Mouse (Mus musculus): ENCODE measurements around the gene Hif1an. TPM values are rescaled to one million over a fixed set of nuclear protein-coding genes. Genes with fewer than 3 reads are reported as not detected.
A peak's percentile ranks its signal among the peaks of the same experiment; 100 is the strongest.

The Hif1an gene
- polyA plus RNA-seq, 1 experiment, result 17.0 TPM

GRCm38 (mm10) chr19:44564006-44564405 lies 1.4 kb downstream of the Hif1an start:
- no peak overlapping the region for H3K27ac ChIP-seq (ENCODE audit: insufficient read depth, low read depth, low read length)
- DNase-seq, result no peak
- peaks cover 2% of the 10 kb centered on the region for H3K36me3 ChIP-seq (ENCODE audit: control insufficient read depth, insufficient read depth, low read length)
- H3K4me1 ChIP-seq (ENCODE audit: control insufficient read depth, insufficient read depth, low read length), result peaks cover 4% of the 10 kb centered on the region; the same call in 1 of the 2 replicates
- 88% methylated on average over 14 of the region's 14 CpGs for WGBS
- H3K4me3 ChIP-seq (ENCODE audit: insufficient read depth, low read depth, low read length), result no peak overlapping the region
- TF ChIP-seq POLR2A (IDR thresholded peaks at IDR 0.05; ENCODE audit: low read depth, low read length), result no peak
- TF ChIP-seq CTCF (conservative IDR thresholded peaks at IDR 0.05; ENCODE audit: insufficient read depth, insufficient read length, low read depth, low read length), result no peak
- H3K27me3 ChIP-seq (replicated peaks; ENCODE audit: control insufficient read depth, insufficient read depth, low read length), result no peaks in the 10 kb centered on the region

GRCm38 (mm10) chr19:44567763-44568162 lies 5.1 kb downstream of the Hif1an start:
- peaks cover 4% of the 10 kb centered on the region; the same call in 1 of the 2 replicates for H3K4me1 ChIP-seq (ENCODE audit: control insufficient read depth, insufficient read depth, low read length)
- WGBS, result 61% methylated on average over 3 of the region's 3 CpGs
- peak; percentile 48 for DNase-seq
- H3K36me3 ChIP-seq (ENCODE audit: control insufficient read depth, insufficient read depth, low read length), result peaks cover 7% of the 10 kb centered on the region
- no peak overlapping the region for H3K4me3 ChIP-seq (ENCODE audit: insufficient read depth, low read depth, low read length)
- no peak for TF ChIP-seq POLR2A (IDR thresholded peaks at IDR 0.05; ENCODE audit: low read depth, low read length)
- TF ChIP-seq CTCF (conservative IDR thresholded peaks at IDR 0.05; ENCODE audit: insufficient read depth, insufficient read length, low read depth, low read length), result no peak
- no peaks in the 10 kb centered on the region for H3K27me3 ChIP-seq (replicated peaks; ENCODE audit: control insufficient read depth, insufficient read depth, low read length)
- H3K27ac ChIP-seq (ENCODE audit: insufficient read depth, low read depth, low read length), result no peak overlapping the region

GRCm38 (mm10) chr19:44576275-44576674 lies 13.6 kb downstream of the Hif1an start:
- H3K27ac ChIP-seq (ENCODE audit: insufficient read depth, low read depth, low read length), result no peak overlapping the region
- H3K4me3 ChIP-seq (ENCODE audit: insufficient read depth, low read depth, low read length), result no peak overlapping the region
- no peak for DNase-seq
- no peak for TF ChIP-seq POLR2A (IDR thresholded peaks at IDR 0.05; ENCODE audit: low read depth, low read length)
- no peak for TF ChIP-seq CTCF (conservative IDR thresholded peaks at IDR 0.05; ENCODE audit: insufficient read depth, insufficient read length, low read depth, low read length)
- H3K4me1 ChIP-seq (ENCODE audit: control insufficient read depth, insufficient read depth, low read length), result no peaks in the 10 kb centered on the region
- WGBS, result 65% methylated on average over 7 of the region's 7 CpGs
- no peaks in the 10 kb centered on the region for H3K27me3 ChIP-seq (replicated peaks; ENCODE audit: control insufficient read depth, insufficient read depth, low read length)
- no peaks in the 10 kb centered on the region for H3K36me3 ChIP-seq (ENCODE audit: control insufficient read depth, insufficient read depth, low read length)

GRCm38 (mm10) chr19:44578038-44578437 lies 15.4 kb downstream of the Hif1an start:
- Histone ChIP-seq H3K27me3 (replicated peaks; ENCODE audit: control insufficient read depth, insufficient read depth, low read length) (no peaks in the 10 kb centered on the region), H3K36me3 (ENCODE audit: control insufficient read depth, insufficient read depth, low read length) (no peaks in the 10 kb centered on the region), H3K4me3 (ENCODE audit: insufficient read depth, low read depth, low read length) (no peak overlapping the region), H3K27ac (ENCODE audit: insufficient read depth, low read depth, low read length) (no peak overlapping the region), H3K4me1 (ENCODE audit: control insufficient read depth, insufficient read depth, low read length) (no peaks in the 10 kb centered on the region)
- TF ChIP-seq CTCF (conservative IDR thresholded peaks at IDR 0.05; ENCODE audit: insufficient read depth, insufficient read length, low read depth, low read length) (no peak), POLR2A (IDR thresholded peaks at IDR 0.05; ENCODE audit: low read depth, low read length) (no peak)
- WGBS, result 82% methylated on average over 1 of the region's 1 CpGs
- DNase-seq, result no peak

GRCm38 (mm10) chr19:44582103-44582502 lies 19.5 kb downstream of the Hif1an start:
- no peak overlapping the region for H3K27ac ChIP-seq (ENCODE audit: insufficient read depth, low read depth, low read length)
- DNase-seq, result no peak
- H3K4me1 ChIP-seq (ENCODE audit: control insufficient read depth, insufficient read depth, low read length), result no peaks in the 10 kb centered on the region
- no peaks in the 10 kb centered on the region for H3K36me3 ChIP-seq (ENCODE audit: control insufficient read depth, insufficient read depth, low read length)
- H3K4me3 ChIP-seq (ENCODE audit: insufficient read depth, low read depth, low read length), result no peak overlapping the region
- H3K27me3 ChIP-seq (replicated peaks; ENCODE audit: control insufficient read depth, insufficient read depth, low read length), result no peaks in the 10 kb centered on the region
- no peak for TF ChIP-seq POLR2A (IDR thresholded peaks at IDR 0.05; ENCODE audit: low read depth, low read length)
- no peak for TF ChIP-seq CTCF (conservative IDR thresholded peaks at IDR 0.05; ENCODE audit: insufficient read depth, insufficient read length, low read depth, low read length)
- WGBS, result 75% methylated on average over 10 of the region's 10 CpGs

- no peak overlapping the region for H3K4me3 ChIP-seq (ENCODE audit: insufficient read depth, low read depth, low read length)
- DNase-seq, result peak; percentile 94
- H3K36me3 ChIP-seq (ENCODE audit: control insufficient read depth, insufficient read depth, low read length), result no peaks in the 10 kb centered on the region
- H3K4me1 ChIP-seq (ENCODE audit: control insufficient read depth, insufficient read depth, low read length), result no peaks in the 10 kb centered on the region
- H3K27ac ChIP-seq (ENCODE audit: insufficient read depth, low read depth, low read length), result no peak overlapping the region
- no peaks in the 10 kb centered on the region for H3K27me3 ChIP-seq (replicated peaks; ENCODE audit: control insufficient read depth, insufficient read depth, low read length)
- TF ChIP-seq POLR2A (IDR thresholded peaks at IDR 0.05; ENCODE audit: low read depth, low read length) (no peak), CTCF (conservative IDR thresholded peaks at IDR 0.05; ENCODE audit: insufficient read depth, insufficient read length, low read depth, low read length) (peak; percentile 100)
- 35% methylated on average over 9 of the region's 9 CpGs for WGBS
Measured at GRCm38 (mm10) chr19:44582638-44583309, 20.1 kb downstream of the Hif1an start.

- no peak for TF ChIP-seq POLR2A (IDR thresholded peaks at IDR 0.05; ENCODE audit: low read depth, low read length)
- TF ChIP-seq CTCF (conservative IDR thresholded peaks at IDR 0.05; ENCODE audit: insufficient read depth, insufficient read length, low read depth, low read length), result no peak
- Histone ChIP-seq H3K4me1 (ENCODE audit: control insufficient read depth, insufficient read depth, low read length) (no peaks in the 10 kb centered on the region), H3K36me3 (ENCODE audit: control insufficient read depth, insufficient read depth, low read length) (no peaks in the 10 kb centered on the region), H3K27me3 (replicated peaks; ENCODE audit: control insufficient read depth, insufficient read depth, low read length) (no peaks in the 10 kb centered on the region), H3K27ac (ENCODE audit: insufficient read depth, low read depth, low read length) (no peak overlapping the region), H3K4me3 (ENCODE audit: insufficient read depth, low read depth, low read length) (no peak overlapping the region)
- no peak for DNase-seq
- WGBS, result 67% methylated on average over 4 of the region's 4 CpGs
Measured at GRCm38 (mm10) chr19:44588036-44588435, 25.4 kb downstream of the Hif1an start.
